Mouse (Mus musculus): ENCODE data around the gene Rap1gap.
A peak's percentile ranks its signal among the peaks of the same experiment; 100 is the strongest.

The Rap1gap gene

GRCm38 (mm10) chr4:137724212-137724611, 59.7 kb downstream of the Rap1gap start:
- no peak for DNase-seq

GRCm38 (mm10) chr4:137724766-137725165, 60.2 kb downstream of the Rap1gap start:
- DNase-seq, result peak; percentile 54 to 78

- no peak for DNase-seq
Observed at GRCm38 (mm10) chr4:137725541-137726145, 61.1 kb downstream of the Rap1gap start.

- peak; percentile 59 to 70 for DNase-seq
Observed at GRCm38 (mm10) chr4:137726739-137727505, 62.4 kb downstream of the Rap1gap start.

DNA sequence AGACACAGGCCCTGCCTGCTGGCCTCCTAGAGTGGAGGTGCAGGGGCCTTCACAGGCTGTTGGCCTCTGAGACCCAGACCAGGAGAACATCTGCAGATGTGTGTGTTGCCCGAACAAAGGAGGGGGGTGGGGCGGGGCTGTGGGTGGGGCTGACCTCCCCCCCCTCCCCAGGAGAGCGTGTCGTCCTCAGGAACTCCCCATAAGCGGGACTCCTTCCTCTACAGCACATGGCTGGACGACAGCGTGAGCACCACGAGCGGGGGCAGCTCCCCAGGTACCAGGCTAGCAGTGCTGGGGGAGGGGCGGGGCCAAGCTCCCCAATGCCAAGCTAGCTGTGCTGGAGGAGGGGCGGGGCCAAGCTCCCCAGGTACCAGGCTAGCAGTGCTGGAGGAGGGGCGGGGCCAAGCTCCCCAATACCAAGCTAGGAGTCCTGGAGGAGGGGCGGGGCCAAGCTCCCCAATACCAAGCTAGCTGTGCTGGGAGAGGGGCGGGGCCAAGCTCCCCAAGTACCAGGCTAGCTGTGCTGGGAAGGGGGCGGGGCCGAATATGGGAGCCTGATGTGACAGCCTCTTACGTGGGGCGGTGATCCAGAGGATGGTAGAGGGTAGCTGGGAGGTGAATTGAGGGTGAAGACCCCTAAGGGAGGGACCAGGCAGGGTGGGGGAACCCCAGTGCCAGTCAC, 63.1 kb downstream of the Rap1gap start:
- peak; percentile 32 to 47 for DNase-seq

DNA sequence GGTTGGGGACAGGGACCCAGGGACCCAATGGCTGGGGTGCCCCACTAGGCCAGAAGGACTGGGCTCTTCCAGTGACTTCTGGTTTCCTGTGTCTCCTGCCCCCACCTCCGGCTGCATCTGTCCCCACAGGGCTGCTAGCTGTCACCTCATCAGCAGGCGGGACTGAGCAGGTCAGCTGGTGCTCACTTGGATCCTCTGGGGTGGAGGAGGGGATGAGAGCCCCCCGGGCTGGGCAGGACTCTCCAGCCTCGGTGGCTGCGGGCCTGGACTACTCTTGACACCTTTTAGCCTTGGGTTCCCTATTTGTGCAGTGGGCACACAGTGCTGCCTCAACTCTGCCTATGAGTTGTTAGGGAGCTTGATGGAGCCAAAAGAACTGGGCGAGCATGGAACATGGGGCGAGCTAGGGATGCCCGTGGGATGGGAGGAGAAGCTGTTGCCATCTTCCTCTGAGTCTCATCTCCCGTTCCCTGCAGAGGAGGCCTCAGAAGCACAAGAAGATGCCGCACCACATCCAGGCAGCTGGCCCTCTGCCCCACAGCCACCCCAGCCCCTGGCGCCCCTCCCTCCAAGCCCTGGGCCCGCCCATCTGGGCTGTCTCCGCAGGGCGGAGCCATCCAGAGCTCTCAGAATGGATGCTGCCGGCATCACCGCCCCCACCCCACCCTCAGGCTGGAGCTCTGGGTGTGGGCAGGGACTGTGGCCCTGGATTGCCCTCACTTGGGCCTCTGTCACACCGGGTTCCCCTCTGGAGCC, 64.1 kb downstream of the Rap1gap start:
- DNase-seq, result peak; percentile 52 to 62

DNA sequence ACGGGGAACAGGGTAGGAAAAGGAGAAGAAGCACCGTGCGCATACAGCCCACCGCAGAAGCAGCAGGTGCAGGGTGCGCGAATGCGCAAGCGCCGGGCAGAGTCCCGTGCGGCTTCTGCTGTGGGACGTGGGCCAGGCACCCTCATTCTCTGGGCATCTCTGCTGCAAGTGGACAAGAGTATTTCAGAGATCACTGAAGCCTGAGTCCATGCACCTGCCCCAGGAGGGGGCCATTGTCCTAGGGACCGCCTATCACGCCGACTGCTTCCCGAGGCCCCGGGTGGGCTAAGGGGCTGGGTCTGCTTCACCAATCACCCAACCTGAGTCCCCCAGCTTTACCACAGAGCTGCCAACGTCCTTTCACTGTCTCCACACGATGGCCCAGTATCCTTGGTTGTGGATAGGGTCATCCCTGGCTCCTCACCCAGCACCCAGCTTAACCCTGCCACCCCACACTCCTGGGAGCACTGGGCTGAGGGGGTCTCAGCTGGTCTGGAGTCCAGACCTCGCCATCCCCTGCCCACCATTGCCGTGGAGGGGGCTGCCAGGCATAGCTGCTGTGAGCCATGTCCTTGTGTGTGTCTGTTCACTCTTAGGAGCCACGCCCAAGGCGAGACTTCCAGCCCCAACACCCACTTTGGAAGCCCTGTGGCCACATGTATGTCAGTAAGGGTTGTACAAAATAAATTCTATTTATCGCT, 64.8 kb downstream of the Rap1gap start:
- DNase-seq, result no peak

DNA sequence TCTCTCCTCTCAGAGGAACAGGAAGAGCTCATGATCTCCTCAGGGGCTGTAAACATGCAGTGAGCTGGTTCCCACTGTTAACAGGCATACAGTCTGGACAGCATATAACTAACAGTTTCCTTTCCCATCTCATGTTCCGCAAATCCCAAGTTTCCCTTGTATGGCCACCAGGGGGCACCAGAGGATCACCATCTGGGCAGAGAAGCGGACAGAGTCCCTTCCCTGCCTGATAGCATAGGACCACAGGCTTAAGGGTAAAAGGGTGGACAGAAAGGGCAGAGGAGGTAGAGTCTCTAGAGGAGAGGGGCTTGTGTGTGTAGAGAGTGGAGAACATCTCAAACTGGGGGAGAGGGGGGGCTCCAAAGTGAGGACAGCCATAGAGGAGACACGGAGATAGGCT, 65.6 kb downstream of the Rap1gap start:
- DNase-seq, result peak; percentile 96 to 97

GRCm38 (mm10) chr4:137730757-137731156, 66.2 kb downstream of the Rap1gap start:
- peak in 1 of 2 experiments; percentile 35 for DNase-seq

DNA sequence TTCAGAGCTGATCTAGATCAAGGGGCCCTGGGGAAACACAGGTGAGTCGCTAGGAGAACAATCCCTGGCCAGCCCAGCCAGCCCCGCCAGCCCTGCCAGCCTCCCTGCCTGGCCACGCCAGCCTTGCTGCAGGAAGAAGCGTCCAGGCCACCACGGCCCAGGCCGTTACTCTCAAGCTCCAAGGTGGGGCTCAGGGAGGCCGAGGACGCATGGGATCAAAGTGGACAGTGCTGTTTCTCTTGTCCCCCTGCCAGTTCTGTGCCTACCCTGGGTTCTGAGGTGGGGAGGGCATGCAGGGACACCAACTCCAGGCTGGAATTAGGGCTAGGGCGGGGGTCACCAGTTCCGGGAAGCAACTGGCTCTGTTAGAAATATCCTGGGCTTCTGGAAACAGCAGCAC, 67.4 kb downstream of the Rap1gap start:
- DNase-seq, result peak; percentile 53 to 60

DNA sequence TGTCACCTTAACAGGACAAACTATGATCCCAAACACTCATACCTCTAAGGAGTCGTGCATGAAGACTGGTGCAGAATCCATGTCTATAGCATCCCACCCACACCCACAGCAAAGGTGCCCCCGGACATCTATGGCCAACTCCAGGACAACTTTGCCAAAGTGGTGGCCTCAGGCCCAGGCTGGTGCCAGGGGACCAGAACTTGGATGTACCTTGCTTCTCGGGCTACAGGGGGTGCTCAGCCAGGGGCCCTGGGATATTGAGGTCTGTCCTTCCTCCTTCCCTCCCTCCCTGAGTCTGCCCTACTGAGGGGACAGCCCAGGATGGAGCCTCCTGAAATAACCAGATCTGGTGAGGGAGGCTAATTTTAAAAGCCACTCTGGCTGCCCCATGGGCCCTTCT, 67.8 kb downstream of the Rap1gap start:
- DNase-seq, result peak in 1 of 2 experiments; percentile 37

DNA sequence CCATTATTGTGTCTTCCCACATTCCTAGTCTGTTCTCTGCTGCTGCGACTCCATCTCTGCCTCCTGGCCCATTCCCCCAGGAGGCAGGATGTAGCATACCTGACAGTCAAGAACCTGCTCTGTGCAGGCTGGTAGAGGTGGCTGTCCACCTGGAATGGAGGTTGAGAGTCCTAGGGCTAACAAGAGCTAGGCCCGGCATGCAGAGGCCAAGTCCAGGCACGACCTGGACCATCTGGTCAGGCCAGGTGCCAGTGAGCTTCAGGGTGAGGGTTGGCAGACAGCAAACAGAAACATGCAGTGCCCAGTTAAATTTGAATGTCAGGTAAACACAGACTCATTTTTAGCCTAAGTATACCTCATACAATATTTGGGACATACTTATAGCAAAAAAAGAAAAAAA, 68.4 kb downstream of the Rap1gap start:
- DNase-seq, result peak; percentile 75 to 87

GRCm38 (mm10) chr4:137733459-137733858, 68.9 kb downstream of the Rap1gap start:
- DNase-seq, result peak in 1 of 2 experiments; percentile 47

- peak in 1 of 2 experiments; percentile 44 for DNase-seq
Observed at GRCm38 (mm10) chr4:137736220-137736701, 71.7 kb downstream of the Rap1gap start.

- DNase-seq, result no peak
Observed at GRCm38 (mm10) chr4:137737760-137738159, 73.2 kb downstream of the Rap1gap start.

- peak; percentile 70 for DNase-seq
Observed at GRCm38 (mm10) chr4:137739151-137739923, 74.8 kb downstream of the Rap1gap start.

GRCm38 (mm10) chr4:137740350-137740749, 75.8 kb downstream of the Rap1gap start:
- no peak for DNase-seq

GRCm38 (mm10) chr4:137743791-137744190, 79.3 kb downstream of the Rap1gap start:
- DNase-seq, result no peak

DNA sequence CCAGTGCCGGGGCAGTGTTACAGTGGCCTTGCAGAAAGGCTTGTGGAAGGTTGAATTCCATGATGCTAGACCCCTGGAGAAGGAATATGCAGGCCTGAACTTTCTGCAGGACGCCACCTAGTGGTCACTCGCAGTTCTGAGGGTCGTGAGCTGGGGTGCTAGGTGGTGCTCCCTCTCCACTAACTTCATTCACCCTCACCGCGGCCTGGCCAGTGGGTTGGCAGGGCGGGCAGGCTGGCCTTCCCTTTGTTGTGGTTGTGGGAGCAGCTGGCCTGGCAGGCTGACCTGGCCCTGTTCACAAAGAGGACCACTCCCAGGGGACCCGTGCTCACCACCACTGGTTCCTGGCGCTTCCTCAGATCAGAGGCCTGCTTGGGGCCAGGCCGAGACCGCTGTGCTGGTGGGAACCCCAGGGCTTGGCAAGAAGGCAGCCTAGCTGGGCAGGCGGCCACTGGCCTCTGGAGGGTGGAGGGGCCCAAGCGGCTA, 80.0 kb downstream of the Rap1gap start:
- peak; percentile 55 to 67 for DNase-seq

DNA sequence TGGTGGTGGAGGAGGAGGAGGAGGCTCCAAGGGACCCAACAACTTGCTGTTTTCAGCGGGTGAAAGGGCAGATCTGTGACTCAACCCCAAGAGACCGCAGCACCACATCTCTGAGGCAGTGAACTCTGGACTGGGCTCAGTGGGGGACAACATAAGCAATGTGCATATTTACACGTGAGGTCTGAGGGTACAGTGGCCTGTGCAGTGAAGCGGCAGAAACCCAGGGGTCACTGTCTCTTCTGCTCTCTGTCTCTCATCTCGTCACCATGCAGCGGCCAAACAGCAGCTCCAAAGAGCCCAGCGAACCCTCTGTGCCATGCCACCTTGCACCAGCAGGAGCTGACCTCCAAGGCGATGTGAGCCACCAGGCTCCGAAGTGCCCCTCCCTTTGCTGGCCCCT, 82.6 kb downstream of the Rap1gap start:
- no peak for DNase-seq

- DNase-seq, result no peak
Observed at GRCm38 (mm10) chr4:137747590-137747989, 83.1 kb downstream of the Rap1gap start.
